Mouse (Mus musculus) ES-E14 (cell line): ENCODE measurements around the gene Ak5.

ENCODE experiments used
- CHD2 ChIP-seq: IDR thresholded peaks from 2 replicates; pipeline ENCODE4 v1.6.1; 2014; ENCODE audit warnings: mild to moderate bottlenecking, low read depth, low read length, inconsistent platforms
- HCFC1 ChIP-seq: IDR thresholded peaks from 2 replicates; pipeline ENCODE4 v1.6.1; 2012; ENCODE audit warnings: low read length, inconsistent platforms, borderline replicate concordance; ENCODE audit not compliant: insufficient read depth
- MAFK ChIP-seq: IDR thresholded peaks from 2 replicates; pipeline ENCODE4 v1.6.1; 2014; ENCODE audit warnings: mild to moderate bottlenecking, low read depth, low read length, inconsistent platforms; ENCODE audit not compliant: insufficient read depth
- ZC3H11A ChIP-seq: IDR thresholded peaks from 2 replicates; pipeline ENCODE4 v1.6.1; 2012; ENCODE audit warnings: low read depth, mild to moderate bottlenecking, inconsistent platforms, low read length, borderline replicate concordance
- ZNF384 ChIP-seq: IDR thresholded peaks from 2 replicates; pipeline ENCODE4 v1.6.1; 2012; ENCODE audit warnings: low read depth, low read length, inconsistent platforms

DNA sequence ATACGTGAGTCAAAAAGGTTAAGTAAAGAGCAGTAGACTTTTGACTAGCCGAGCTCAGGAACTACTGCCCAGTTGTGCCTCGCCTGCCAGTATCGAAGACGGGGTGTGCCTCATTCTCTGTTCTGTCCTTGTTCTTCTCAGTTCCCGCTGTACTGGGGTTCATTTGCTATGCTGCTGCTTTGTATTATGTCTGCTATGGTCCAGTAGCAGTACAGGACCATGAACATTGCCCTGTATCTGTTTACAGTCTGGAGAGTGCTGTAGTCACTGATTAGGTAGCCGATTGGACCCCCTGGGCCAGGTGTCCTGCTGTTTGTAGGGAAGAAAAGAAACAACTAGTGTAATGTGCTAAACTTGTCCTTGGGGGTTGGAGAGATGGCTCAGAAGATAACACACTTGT, 230.1 kb downstream of the Ak5 start:
- TF ChIP-seq MAFK (no peak), HCFC1 (no peak), CHD2 (no peak), ZNF384 (no peak), ZC3H11A (no peak)
